Mouse (Mus musculus): ENCODE data around the gene Mettl22.

DNA sequence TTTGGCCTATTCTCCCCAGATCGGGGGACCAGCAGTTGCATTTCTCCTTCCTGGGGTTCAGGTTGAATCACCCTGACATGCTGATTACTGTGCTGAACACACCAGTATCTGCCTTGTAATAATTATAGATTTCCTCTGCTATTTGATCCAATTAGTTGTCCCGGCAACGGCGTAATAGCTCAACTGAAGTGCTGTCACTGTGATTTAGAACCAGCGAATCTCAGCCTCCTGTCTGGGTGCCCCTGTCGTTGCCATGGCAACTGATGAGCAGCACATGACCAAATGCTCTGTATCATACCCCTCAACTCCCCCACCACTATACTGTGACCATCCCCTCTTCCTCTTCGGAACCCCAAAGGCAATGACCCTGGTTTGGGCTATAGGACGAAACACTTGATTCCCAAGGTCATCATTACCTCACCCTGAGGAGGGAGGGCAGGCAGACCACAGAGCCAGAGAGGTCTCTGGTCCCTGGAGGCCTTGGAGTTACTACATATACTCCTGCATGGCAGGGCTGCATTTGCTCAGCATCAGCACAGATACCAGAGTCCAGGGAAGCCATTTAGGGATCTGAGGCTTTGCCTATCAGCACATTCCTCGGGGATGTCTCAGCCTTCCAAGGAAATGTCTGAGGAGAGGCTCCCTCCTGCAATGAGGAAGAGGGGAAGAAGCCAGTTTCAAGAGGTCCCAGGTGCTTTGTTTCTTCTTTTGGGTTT is 68.7 kb downstream of the Mettl22 start:
- no peak for TF ChIP-seq CTCF (IDR thresholded peaks at IDR 0.05; ENCODE audit: low read depth, low read length)
- no peak for TF ChIP-seq POLR2A (IDR thresholded peaks at IDR 0.05; ENCODE audit: extremely low read depth, insufficient read depth, low read length)
